Mouse (Mus musculus) limb, embryonic 10.5 days (tissue): ENCODE results near the gene Atf6. TPM values are rescaled to one million over a fixed set of nuclear protein-coding genes. Genes with fewer than 3 reads are reported as not detected.

ENCODE experiments used
- DNase-seq: peaks from one replicate; pipeline ENCODE4 v3.0.0-alpha.2; 2017; ENCODE audit warnings: low spot score
- H3K27ac ChIP-seq: fragments of 300-500 bp; sonication (generic); 2 replicates; pipeline ENCODE4 v1.5.1; 2016; ENCODE audit warnings: mild to moderate bottlenecking
- H3K27me3 ChIP-seq: fragments of 300-500 bp; sonication (generic); 2 replicates; pipeline ENCODE4 v1.6.1; 2016; ENCODE audit warnings: low read depth, mild to moderate bottlenecking; ENCODE audit not compliant: poor library complexity, severe bottlenecking
- H3K36me3 ChIP-seq: fragments of 300-500 bp; sonication (generic); 2 replicates; pipeline ENCODE4 v1.6.1; 2016; ENCODE audit warnings: mild to moderate bottlenecking, moderate library complexity
- H3K4me1 ChIP-seq: fragments of 300-500 bp; sonication (generic); 2 replicates; pipeline ENCODE4 v1.6.1; 2016
- H3K4me3 ChIP-seq: fragments of 300-500 bp; sonication (generic); 2 replicates; pipeline ENCODE4 v1.5.1; 2016; ENCODE audit warnings: mild to moderate bottlenecking, moderate library complexity
- H3K9me3 ChIP-seq: fragments of 300-500 bp; sonication (generic); replicated peaks from 2 replicates; pipeline ENCODE4 v1.6.1; 2016; ENCODE audit warnings: mild to moderate bottlenecking
- WGBS: fragments of 180-500 bp; shearing (Covaris S2); methylation state at CpG from one replicate; pipeline ENCODE4 v1.1.7; 2016; 5-methylcytosine and 5-hydroxymethylcytosine counted together
- polyA plus RNA-seq: library from polyadenylated mRNA; unstranded; fragments of >200 nt; fragmentation: Nextera tagmentation; extraction: Ambion mirVana; gene quantifications from 2 replicates; pipeline ENCODE4 v1.2.1, GENCODE M21; 2016

The Atf6 gene
- polyA plus RNA-seq, 1 experiment from 2014 or later: 8.0 TPM

- H3K36me3 ChIP-seq: no peaks in the 10 kb centered on the region
- DNase-seq: peak; percentile 51
- no peaks in the 10 kb centered on the region for H3K9me3 ChIP-seq
- H3K4me3 ChIP-seq: no peak overlapping the region
- peaks cover 12% of the 10 kb centered on the region for H3K4me1 ChIP-seq
- no peaks in the 10 kb centered on the region for H3K27me3 ChIP-seq
- 31% methylated on average over 3 of the region's 3 CpGs for WGBS
- peak overlapping the region; percentile 42 for H3K27ac ChIP-seq
Observed at GRCm38 (mm10) chr1:170701178-170701577, 166.4 kb downstream of the Atf6 start.

GRCm38 (mm10) chr1:170700496-170701027, 167.0 kb downstream of the Atf6 start:
- WGBS: 86% methylated on average over 3 of the region's 3 CpGs
- no peak overlapping the region for H3K4me3 ChIP-seq
- H3K27me3 ChIP-seq: no peaks in the 10 kb centered on the region
- no peaks in the 10 kb centered on the region for H3K36me3 ChIP-seq
- H3K27ac ChIP-seq: peak overlapping the region; percentile 42; the same call in 1 of the 2 replicates
- no peaks in the 10 kb centered on the region for H3K9me3 ChIP-seq
- peaks cover 12% of the 10 kb centered on the region for H3K4me1 ChIP-seq
- DNase-seq: no peak

- Histone ChIP-seq H3K4me3 (no peak overlapping the region), H3K27ac (no peak overlapping the region), H3K9me3 (no peaks in the 10 kb centered on the region), H3K36me3 (no peaks in the 10 kb centered on the region), H3K27me3 (no peaks in the 10 kb centered on the region), H3K4me1 (peaks cover 19% of the 10 kb centered on the region)
- DNase-seq: no peak
- WGBS: 89% methylated on average over 9 of the region's 9 CpGs
Observed at GRCm38 (mm10) chr1:170699553-170699952, 168.0 kb downstream of the Atf6 start.

- 86% methylated on average over 3 of the region's 3 CpGs for WGBS
- Histone ChIP-seq H3K4me3 (no peak overlapping the region), H3K9me3 (no peaks in the 10 kb centered on the region), H3K27ac (no peak overlapping the region), H3K36me3 (no peaks in the 10 kb centered on the region), H3K27me3 (no peaks in the 10 kb centered on the region), H3K4me1 (peaks cover 19% of the 10 kb centered on the region)
- no peak for DNase-seq
Observed at GRCm38 (mm10) chr1:170698771-170699170, 168.8 kb downstream of the Atf6 start.

GRCm38 (mm10) chr1:170697771-170698356, 169.7 kb downstream of the Atf6 start:
- WGBS: 84% methylated on average over 7 of the region's 7 CpGs
- Histone ChIP-seq H3K36me3 (no peaks in the 10 kb centered on the region), H3K9me3 (no peaks in the 10 kb centered on the region), H3K4me1 (peaks cover 19% of the 10 kb centered on the region), H3K27me3 (no peaks in the 10 kb centered on the region), H3K4me3 (no peak overlapping the region), H3K27ac (no peak overlapping the region)
- no peak for DNase-seq

- Histone ChIP-seq H3K4me3 (no peak overlapping the region), H3K27me3 (no peaks in the 10 kb centered on the region), H3K27ac (no peak overlapping the region), H3K4me1 (peaks cover 19% of the 10 kb centered on the region), H3K36me3 (no peaks in the 10 kb centered on the region), H3K9me3 (no peaks in the 10 kb centered on the region)
- 94% methylated on average over 8 of the region's 8 CpGs for WGBS
- no peak for DNase-seq
Observed at GRCm38 (mm10) chr1:170696996-170697395, 170.6 kb downstream of the Atf6 start.

- peaks cover 6% of the 10 kb centered on the region for H3K4me1 ChIP-seq
- 77% methylated on average over 6 of the region's 6 CpGs for WGBS
- H3K9me3 ChIP-seq: no peaks in the 10 kb centered on the region
- no peak overlapping the region for H3K27ac ChIP-seq
- H3K36me3 ChIP-seq: no peaks in the 10 kb centered on the region
- no peak for DNase-seq
- no peaks in the 10 kb centered on the region for H3K27me3 ChIP-seq
- no peak overlapping the region for H3K4me3 ChIP-seq
Observed at GRCm38 (mm10) chr1:170695326-170695725, 172.2 kb downstream of the Atf6 start.

GRCm38 (mm10) chr1:170694821-170695291, 172.7 kb downstream of the Atf6 start:
- Histone ChIP-seq H3K27me3 (no peaks in the 10 kb centered on the region), H3K9me3 (no peaks in the 10 kb centered on the region), H3K4me1 (peaks cover 6% of the 10 kb centered on the region), H3K4me3 (no peak overlapping the region), H3K36me3 (no peaks in the 10 kb centered on the region), H3K27ac (no peak overlapping the region)
- DNase-seq: no peak
- 59% methylated on average over 5 of the region's 5 CpGs for WGBS

- no peaks in the 10 kb centered on the region for H3K9me3 ChIP-seq
- no peaks in the 10 kb centered on the region for H3K27me3 ChIP-seq
- WGBS: 97% methylated on average over 5 of the region's 5 CpGs
- H3K4me1 ChIP-seq: peaks cover 6% of the 10 kb centered on the region
- H3K36me3 ChIP-seq: no peaks in the 10 kb centered on the region
- DNase-seq: no peak
- H3K4me3 ChIP-seq: no peak overlapping the region
- no peak overlapping the region for H3K27ac ChIP-seq
Observed at GRCm38 (mm10) chr1:170691301-170691700, 176.3 kb downstream of the Atf6 start.

- 95% methylated on average over 8 of the region's 8 CpGs for WGBS
- Histone ChIP-seq H3K27me3 (no peaks in the 10 kb centered on the region), H3K4me1 (no peaks in the 10 kb centered on the region; the same call in 1 of the 2 replicates), H3K4me3 (no peak overlapping the region), H3K9me3 (no peaks in the 10 kb centered on the region), H3K27ac (no peak overlapping the region), H3K36me3 (no peaks in the 10 kb centered on the region)
- DNase-seq: no peak
Observed at GRCm38 (mm10) chr1:170689773-170690172, 177.8 kb downstream of the Atf6 start.

- Histone ChIP-seq H3K9me3 (no peaks in the 10 kb centered on the region), H3K27ac (no peak overlapping the region), H3K4me3 (no peak overlapping the region), H3K27me3 (no peaks in the 10 kb centered on the region), H3K4me1 (peaks cover 2% of the 10 kb centered on the region; the same call in 1 of the 2 replicates), H3K36me3 (peaks cover 5% of the 10 kb centered on the region)
- 85% methylated on average over 6 of the region's 6 CpGs for WGBS
- DNase-seq: no peak
Observed at GRCm38 (mm10) chr1:170683863-170684262, 183.7 kb downstream of the Atf6 start.

GRCm38 (mm10) chr1:170679624-170680023, 187.9 kb downstream of the Atf6 start:
- H3K27ac ChIP-seq: no peak overlapping the region
- H3K9me3 ChIP-seq: no peaks in the 10 kb centered on the region
- H3K36me3 ChIP-seq: peaks cover 5% of the 10 kb centered on the region
- 83% methylated on average over 2 of the region's 2 CpGs for WGBS
- no peaks in the 10 kb centered on the region for H3K27me3 ChIP-seq
- no peak for DNase-seq
- H3K4me3 ChIP-seq: no peak overlapping the region
- peaks cover 5% of the 10 kb centered on the region; the same call in 1 of the 2 replicates for H3K4me1 ChIP-seq

- 61% methylated on average over 4 of the region's 4 CpGs for WGBS
- peaks cover 5% of the 10 kb centered on the region; the same call in 1 of the 2 replicates for H3K4me1 ChIP-seq
- H3K27ac ChIP-seq: no peak overlapping the region; the same call in 1 of the 2 replicates
- no peaks in the 10 kb centered on the region for H3K9me3 ChIP-seq
- no peak overlapping the region for H3K4me3 ChIP-seq
- peaks cover 5% of the 10 kb centered on the region for H3K36me3 ChIP-seq
- no peaks in the 10 kb centered on the region for H3K27me3 ChIP-seq
- no peak for DNase-seq
Observed at GRCm38 (mm10) chr1:170678861-170679260, 188.7 kb downstream of the Atf6 start.
